ENCODE assay signal across 12 mouse cellular contexts in genomic region chr1:20921081-20921528, GRCm38 (mm10). TPM values are rescaled to one million over a fixed set of nuclear protein-coding genes. Genes with fewer than 3 reads are reported as not detected.
DNase-seq lines count a peak whose midpoint lies in the region; ATAC-seq and TF ChIP-seq lines count a peak whose summit lies in the region.
"Had no signal": no experiment of that assay in that cellular context is flagged by ENCODE, and none has a peak within 500 bp of the region (broad histone marks: within the 10 kb centered on the region; RNA-seq: fewer than 3 reads in every experiment).

No protein-coding gene starts in this region.

- peaks cover 9% of the 10 kb centered on the region for H3K4me1 ChIP-seq in heart, postnatal 0 days (ENCODE audit: control insufficient read depth, insufficient read depth)
- H3K4me1 ChIP-seq in midbrain, embryonic 12.5 days: peaks cover 7% of the 10 kb centered on the region; the same call in 1 of the 2 replicates
- H3K4me1 ChIP-seq in midbrain, embryonic 11.5 days (ENCODE audit: control insufficient read depth, insufficient read depth, low read length): no peaks in the 10 kb centered on the region
- peaks cover 4% of the 10 kb centered on the region; the same call in 1 of the 2 replicates for H3K4me1 ChIP-seq in midbrain, postnatal 0 days (ENCODE audit: insufficient read depth, low read length)

- no peaks in the 10 kb centered on the region for H3K9me3 ChIP-seq in heart, postnatal 0 days (replicated peaks; ENCODE audit: control insufficient read depth, low read length)
- H3K9me3 ChIP-seq in midbrain, embryonic 12.5 days: no peaks in the 10 kb centered on the region
- H3K9me3 ChIP-seq in midbrain, embryonic 11.5 days (ENCODE audit: control insufficient read depth, low read length): no peaks in the 10 kb centered on the region
- no peaks in the 10 kb centered on the region for H3K9me3 ChIP-seq in midbrain, postnatal 0 days (ENCODE audit: low read length)
- H3K9me3 ChIP-seq: limb, embryonic 15.5 days had no signal

- no peak overlapping the region for H3K27ac ChIP-seq in heart, postnatal 0 days (ENCODE audit: low read depth)
- no peak overlapping the region for H3K27ac ChIP-seq in midbrain, embryonic 12.5 days (replicated peaks)
- no peak overlapping the region for H3K27ac ChIP-seq in midbrain, embryonic 11.5 days (ENCODE audit: low read depth, low read length)
- peak overlapping the region; percentile 55 for H3K27ac ChIP-seq in midbrain, postnatal 0 days (ENCODE audit: low read depth, low read length)
- H3K27ac ChIP-seq: kidney, postnatal 0 days; limb, embryonic 15.5 days had no signal

- DNase-seq in heart, postnatal 0 days (ENCODE audit: low spot score): no peak
- DNase-seq in heart, adult 8-10 months (ENCODE audit: low spot score): no peak
- DNase-seq in midbrain, embryonic 11.5 days (ENCODE audit: low spot score, missing footprints): no peak
- peak; percentile 74 for DNase-seq in cerebellum, adult 8-10 months
- no peak for DNase-seq in midbrain, postnatal 0 days (ENCODE audit: low spot score)
- no peak for DNase-seq in ovary, postnatal 10 days (ENCODE audit: low spot score)
- DNase-seq: embryo, embryonic 11 days; gastrocnemius, postnatal 10 days had no signal

- peak; percentile 30; the same call in 1 of the 2 replicates for ATAC-seq in heart, postnatal 0 days (ENCODE audit: insufficient read depth, low read depth)
- peak; percentile 47; the same call in 1 of the 2 replicates for ATAC-seq in midbrain, embryonic 12.5 days (ENCODE audit: low FRiP score, low read depth)
- ATAC-seq in midbrain, embryonic 11.5 days (ENCODE audit: low FRiP score): no peak
- ATAC-seq in midbrain, postnatal 0 days (ENCODE audit: low FRiP score): 0 out of 2 replicates have a peak, but pooled peaks have one; percentile 18
- ATAC-seq: inflammation-experienced regulatory T-cells, adult 6 months had no signal

- H3K4me3 ChIP-seq in heart, postnatal 0 days (ENCODE audit: low read depth, low read length): no peak overlapping the region
- no peak overlapping the region for H3K4me3 ChIP-seq in midbrain, embryonic 12.5 days
- H3K4me3 ChIP-seq in midbrain, embryonic 11.5 days (ENCODE audit: low read depth, low read length): no peak overlapping the region
- no peak overlapping the region for H3K4me3 ChIP-seq in midbrain, postnatal 0 days (ENCODE audit: low read depth, low read length)
- H3K4me3 ChIP-seq: limb, embryonic 15.5 days had no signal

- no peaks in the 10 kb centered on the region for H3K27me3 ChIP-seq in heart, postnatal 0 days (ENCODE audit: control insufficient read depth, insufficient read depth, low read length)
- H3K27me3 ChIP-seq in midbrain, embryonic 12.5 days: no peaks in the 10 kb centered on the region
- H3K27me3 ChIP-seq in midbrain, embryonic 11.5 days (ENCODE audit: control insufficient read depth, insufficient read depth, low read length): no peaks in the 10 kb centered on the region
- no peaks in the 10 kb centered on the region for H3K27me3 ChIP-seq in midbrain, postnatal 0 days (ENCODE audit: insufficient read depth, low read length)
- H3K27me3 ChIP-seq: limb, embryonic 15.5 days had no signal

- no peak overlapping the region for H3K4me2 ChIP-seq in heart, postnatal 0 days (ENCODE audit: low read depth, low read length)
- no peak overlapping the region for H3K4me2 ChIP-seq in midbrain, embryonic 12.5 days (replicated peaks)
- no peak overlapping the region for H3K4me2 ChIP-seq in midbrain, embryonic 11.5 days
- no peak overlapping the region for H3K4me2 ChIP-seq in midbrain, postnatal 0 days (ENCODE audit: low read depth, low read length, poor library complexity, severe bottlenecking)
- H3K4me2 ChIP-seq: limb, embryonic 15.5 days had no signal

- 72% methylated on average over 10 of the region's 10 CpGs for WGBS in heart, postnatal 0 days
- WGBS in midbrain, embryonic 12.5 days: 85% methylated on average over 10 of the region's 10 CpGs
- WGBS in midbrain, embryonic 11.5 days: 89% methylated on average over 10 of the region's 10 CpGs
- WGBS in midbrain, postnatal 0 days: 72% methylated on average over 10 of the region's 10 CpGs

- no peak for TF ChIP-seq CTCF in heart, postnatal 0 days (IDR thresholded peaks at IDR 0.05; ENCODE audit: low read depth)
- TF ChIP-seq CTCF in midbrain, postnatal 0 days (IDR thresholded peaks at IDR 0.05): no peak

- H3K36me3 ChIP-seq in heart, postnatal 0 days (replicated peaks; ENCODE audit: control insufficient read depth, insufficient read depth, low read length): no peaks in the 10 kb centered on the region
- no peaks in the 10 kb centered on the region for H3K36me3 ChIP-seq in midbrain, embryonic 12.5 days
- H3K36me3 ChIP-seq in midbrain, embryonic 11.5 days (ENCODE audit: control insufficient read depth, insufficient read depth, low read length): no peaks in the 10 kb centered on the region
- no peaks in the 10 kb centered on the region for H3K36me3 ChIP-seq in midbrain, postnatal 0 days (ENCODE audit: insufficient read depth, low read length)
- H3K36me3 ChIP-seq: limb, embryonic 15.5 days had no signal

- no peak overlapping the region; the same call in 1 of the 2 replicates for H3K9ac ChIP-seq in heart, postnatal 0 days (replicated peaks; ENCODE audit: low read depth, low read length)
- H3K9ac ChIP-seq in midbrain, embryonic 12.5 days (replicated peaks): no peak overlapping the region
- no peak overlapping the region for H3K9ac ChIP-seq in midbrain, embryonic 11.5 days (ENCODE audit: low read length)
- no peak overlapping the region for H3K9ac ChIP-seq in midbrain, postnatal 0 days (replicated peaks; ENCODE audit: low read length, poor library complexity, severe bottlenecking)
- H3K9ac ChIP-seq: limb, embryonic 15.5 days had no signal

- no peak for TF ChIP-seq EP300 in heart, postnatal 0 days (IDR thresholded peaks at IDR 0.05; ENCODE audit: low read depth)

RNA-seq across cellular contexts. Expression of gene Efhc1, which starts 30.3 kb away (rescaled TPM):
- 0.27 TPM in 1 of 2 replicates, not detected in the other for total RNA-seq in heart, postnatal 0 days (2014; rRNA removed; ENCODE audit: low replicate concordance)
- 0.64 and 1.4 TPM in 2 replicates for polyA plus RNA-seq in heart, postnatal 0 days (2015; fragmentation: Nextera tagmentation; extraction: Ambion mirVana)
- total RNA-seq in heart, adult 8-10 months (2022): under 1 TPM; 0.27 to 0.87 (median 0.50) TPM
- 1.8 and 2.0 TPM in 2 replicates for polyA plus RNA-seq in midbrain, embryonic 12.5 days (2016; fragmentation: Nextera tagmentation; extraction: Ambion mirVana)
- polyA plus RNA-seq in midbrain, embryonic 11.5 days (2014; fragmentation: Nextera tagmentation; extraction: Ambion mirVana): 2.5 and 2.6 TPM in 2 replicates
- 1.1 and 15.6 TPM in 2 replicates for total RNA-seq in midbrain, postnatal 0 days (2014; rRNA removed)
- 1.5 and 1.6 TPM in 2 replicates for polyA plus RNA-seq in midbrain, postnatal 0 days (2015; fragmentation: Nextera tagmentation; extraction: Ambion mirVana)

RNA-seq across cellular contexts. Expression of gene Paqr8, which starts 30.7 kb away (rescaled TPM):
- 8.7 and 9.6 TPM in 2 replicates for total RNA-seq in heart, postnatal 0 days (2014; rRNA removed; ENCODE audit: low replicate concordance)
- polyA plus RNA-seq in heart, postnatal 0 days (2015; fragmentation: Nextera tagmentation; extraction: Ambion mirVana): 0.97 and 1.1 TPM in 2 replicates
- 1 to 10 TPM; 1.2 to 1.8 (median 1.5) TPM for total RNA-seq in heart, adult 8-10 months (2022)
- polyA plus RNA-seq in midbrain, embryonic 12.5 days (2016; fragmentation: Nextera tagmentation; extraction: Ambion mirVana): 8.9 and 11.8 TPM in 2 replicates
- 7.2 and 7.7 TPM in 2 replicates for polyA plus RNA-seq in midbrain, embryonic 11.5 days (2014; fragmentation: Nextera tagmentation; extraction: Ambion mirVana)
- 95.0 and 144 TPM in 2 replicates for total RNA-seq in midbrain, postnatal 0 days (2014; rRNA removed)
- 32.2 and 32.5 TPM in 2 replicates for polyA plus RNA-seq in midbrain, postnatal 0 days (2015; fragmentation: Nextera tagmentation; extraction: Ambion mirVana)
